Mouse (Mus musculus): ENCODE results near the gene Spag7.

Spag7 gene

GRCm38 (mm10) chr11:70681170-70681569 lies 12.0 kb upstream of the Spag7 start:
- no peak for DNase-seq (ENCODE audit: low spot score in 2 of 2)

- peak in 1 of 2 experiments; percentile 45 for DNase-seq (ENCODE audit: low spot score in 2 of 2)
Measured at GRCm38 (mm10) chr11:70679894-70680293, 10.7 kb upstream of the Spag7 start.

GRCm38 (mm10) chr11:70679361-70679760 lies 10.1 kb upstream of the Spag7 start:
- no peak for DNase-seq (ENCODE audit: low spot score in 2 of 2)

- no peak for DNase-seq (ENCODE audit: low spot score in 2 of 2)
Measured at GRCm38 (mm10) chr11:70678576-70678975, 9.4 kb upstream of the Spag7 start.

GRCm38 (mm10) chr11:70678092-70678491 lies 8.9 kb upstream of the Spag7 start:
- DNase-seq (ENCODE audit: low spot score in 2 of 2): no peak

- DNase-seq (ENCODE audit: low spot score in 2 of 2): no peak
Measured at GRCm38 (mm10) chr11:70674501-70674900, 5.3 kb upstream of the Spag7 start.

GRCm38 (mm10) chr11:70674014-70674413 lies 4.8 kb upstream of the Spag7 start:
- DNase-seq (ENCODE audit: low spot score in 2 of 2): no peak

GRCm38 (mm10) chr11:70671333-70672047 lies 2.3 kb upstream of the Spag7 start:
- DNase-seq (ENCODE audit: low spot score in 2 of 2): no peak

GRCm38 (mm10) chr11:70670483-70670882 lies 1.3 kb upstream of the Spag7 start:
- DNase-seq (ENCODE audit: low spot score in 2 of 2): no peak

- peak; percentile 81 to 90 for DNase-seq (ENCODE audit: low spot score in 2 of 2)
Measured at GRCm38 (mm10) chr11:70669582-70670345, 548 bp upstream of the Spag7 start.

- peak in 1 of 2 experiments; percentile 81 for DNase-seq (ENCODE audit: low spot score in 2 of 2)
Measured at GRCm38 (mm10) chr11:70668335-70668770, 863 bp downstream of the Spag7 start.

GRCm38 (mm10) chr11:70667271-70668150 lies 1.7 kb downstream of the Spag7 start:
- DNase-seq (ENCODE audit: low spot score in 2 of 2): no peak

GRCm38 (mm10) chr11:70666687-70667086 lies 2.5 kb downstream of the Spag7 start:
- DNase-seq (ENCODE audit: low spot score in 2 of 2): no peak

GRCm38 (mm10) chr11:70664741-70665140 lies 4.5 kb downstream of the Spag7 start:
- no peak for DNase-seq (ENCODE audit: low spot score in 2 of 2)

- no peak for DNase-seq (ENCODE audit: low spot score in 2 of 2)
Measured at GRCm38 (mm10) chr11:70663957-70664356, 5.3 kb downstream of the Spag7 start.

GRCm38 (mm10) chr11:70663101-70663500 lies 6.1 kb downstream of the Spag7 start:
- no peak for DNase-seq (ENCODE audit: low spot score in 2 of 2)

GRCm38 (mm10) chr11:70660571-70660970 lies 8.6 kb downstream of the Spag7 start:
- no peak for DNase-seq (ENCODE audit: low spot score in 2 of 2)

GRCm38 (mm10) chr11:70658942-70659341 lies 10.3 kb downstream of the Spag7 start:
- no peak for DNase-seq (ENCODE audit: low spot score in 2 of 2)

GRCm38 (mm10) chr11:70658521-70658920 lies 10.7 kb downstream of the Spag7 start:
- DNase-seq (ENCODE audit: low spot score in 2 of 2): no peak

GRCm38 (mm10) chr11:70657991-70658390 lies 11.2 kb downstream of the Spag7 start:
- no peak for DNase-seq (ENCODE audit: low spot score in 2 of 2)

- no peak for DNase-seq (ENCODE audit: low spot score in 2 of 2)
Measured at GRCm38 (mm10) chr11:70657573-70657972, 11.6 kb downstream of the Spag7 start.

- DNase-seq (ENCODE audit: low spot score in 2 of 2): peak in 1 of 2 experiments; percentile 66
Measured at GRCm38 (mm10) chr11:70656964-70657363, 12.3 kb downstream of the Spag7 start, which contains the start of gene Eno3. Gene Eno3 (plus strand): TSS chr11:70657202.

Measured in spleen, postnatal 4 days (tissue).